Mouse (Mus musculus): ENCODE data around the gene Tcirg1.

DNA sequence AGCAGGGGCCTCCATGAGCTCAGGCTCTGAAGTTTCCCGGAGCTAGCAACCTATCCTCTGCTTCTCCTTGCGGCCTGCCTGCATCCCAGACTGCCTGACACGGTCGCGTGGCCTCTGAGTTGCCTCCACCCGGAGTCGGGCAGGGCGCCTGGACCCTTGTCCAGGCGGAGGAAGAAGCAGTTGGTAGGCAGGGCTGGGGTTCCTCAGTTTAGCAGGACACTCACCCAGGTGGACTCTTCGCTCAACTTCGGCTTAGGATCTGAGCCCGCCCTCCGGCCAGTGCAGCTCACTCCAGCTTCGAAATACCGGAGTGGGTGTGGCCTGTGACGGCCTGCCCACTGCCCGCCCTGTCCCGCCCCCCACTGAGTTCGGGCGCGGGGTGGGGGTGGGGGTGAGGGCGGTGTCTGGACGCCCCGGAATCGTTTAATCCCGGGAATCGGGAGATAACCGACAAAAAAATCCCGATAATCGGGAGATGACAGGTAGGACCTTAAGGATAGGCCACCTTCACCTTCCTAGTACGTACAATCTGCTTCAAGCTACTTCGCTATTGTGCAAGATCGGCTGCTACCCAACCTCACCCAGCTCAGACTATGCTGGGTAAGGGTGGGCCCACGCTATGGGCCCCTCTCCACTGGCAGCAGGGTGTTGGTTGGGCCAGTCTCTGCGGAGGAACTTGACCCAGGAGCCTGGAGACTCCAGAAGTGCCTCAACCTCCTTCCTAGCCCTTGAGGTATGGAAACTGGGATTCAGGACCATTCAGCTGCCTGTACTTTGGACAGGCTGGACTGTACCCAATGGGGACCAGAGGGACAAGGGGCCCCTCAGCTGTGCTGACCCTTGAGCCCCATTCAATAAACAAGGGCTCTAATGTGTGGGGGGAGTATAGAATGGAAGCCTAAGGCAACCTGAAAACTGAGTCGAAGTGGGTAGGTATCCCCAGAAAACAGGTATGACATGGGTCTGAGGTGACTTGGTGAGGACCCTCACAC is at the start of gene Tcirg1:
- TF ChIP-seq POLR2A (IDR thresholded peaks at IDR 0.05; ENCODE audit: borderline replicate concordance, insufficient read depth, low read length) (no peak), CTCF (IDR thresholded peaks at IDR 0.05; ENCODE audit: borderline replicate concordance, insufficient read depth, low read depth, low read length) (no peak)
